Mouse (Mus musculus) heart, postnatal 0 days (tissue): ENCODE measurements around the gene Dnajb1.
A peak's percentile ranks its signal among the peaks of the same experiment; 100 is the strongest.

Experiments used
- CTCF ChIP-seq: IDR thresholded peaks from 2 replicates; pipeline ENCODE4 v1.5.1; 2016; ENCODE audit warnings: antibody characterized with exemption, control low read depth, low read depth
- EP300 ChIP-seq: IDR thresholded peaks from 2 replicates; pipeline ENCODE4 v1.6.1; 2016; ENCODE audit warnings: antibody characterized with exemption, low read depth

DNA sequence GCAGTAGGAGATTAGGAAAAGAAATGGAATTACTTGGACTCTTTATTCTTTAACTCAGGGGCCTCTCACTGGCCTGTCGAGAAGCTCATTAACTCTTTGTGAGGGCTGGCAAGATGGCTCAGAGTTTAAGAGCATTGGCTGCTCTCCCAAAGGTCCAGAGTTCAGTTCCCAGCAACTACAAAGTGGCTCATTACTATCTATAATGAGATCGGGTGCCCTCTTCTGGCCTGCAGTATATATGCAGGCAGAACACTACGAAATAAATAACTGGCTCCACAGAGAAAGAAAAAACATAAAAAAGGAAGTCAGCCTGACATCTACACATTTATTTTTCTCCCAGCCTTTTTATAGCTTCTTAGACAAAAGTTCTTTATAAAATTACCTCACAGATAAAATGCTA is 11.6 kb upstream of the Dnajb1 start:
- TF ChIP-seq CTCF: peak; percentile 45
- no peak for TF ChIP-seq EP300
